Mouse (Mus musculus) kidney, adult 9 months (tissue): ENCODE results near the gene Mfsd6l.
A peak's percentile ranks its signal among the peaks of the same experiment; 100 is the strongest.

Source experiments
- DNase-seq: peaks from one replicate; pipeline ENCODE4 v3.0.0; 2022

Gene Mfsd6l

DNA sequence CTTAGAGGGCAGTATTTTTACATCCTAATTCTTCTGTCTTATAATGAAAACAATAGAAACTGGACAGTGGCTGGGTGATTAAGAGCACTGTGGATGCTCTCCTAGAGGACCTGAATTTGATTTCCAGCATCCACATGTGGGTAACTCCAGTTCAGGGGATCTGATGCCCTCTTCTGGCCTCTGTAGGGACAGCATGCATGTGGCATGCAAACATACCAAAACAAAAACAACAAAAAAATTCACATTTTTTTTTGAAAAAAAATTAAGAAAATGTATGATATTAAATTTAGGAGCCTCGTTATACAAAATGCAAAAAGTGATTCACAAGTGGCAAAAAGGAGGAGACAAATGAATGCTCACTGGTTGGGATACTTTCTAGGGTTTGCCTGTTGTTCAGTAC lies 3.6 kb downstream of the Mfsd6l start:
- DNase-seq = no peak

DNA sequence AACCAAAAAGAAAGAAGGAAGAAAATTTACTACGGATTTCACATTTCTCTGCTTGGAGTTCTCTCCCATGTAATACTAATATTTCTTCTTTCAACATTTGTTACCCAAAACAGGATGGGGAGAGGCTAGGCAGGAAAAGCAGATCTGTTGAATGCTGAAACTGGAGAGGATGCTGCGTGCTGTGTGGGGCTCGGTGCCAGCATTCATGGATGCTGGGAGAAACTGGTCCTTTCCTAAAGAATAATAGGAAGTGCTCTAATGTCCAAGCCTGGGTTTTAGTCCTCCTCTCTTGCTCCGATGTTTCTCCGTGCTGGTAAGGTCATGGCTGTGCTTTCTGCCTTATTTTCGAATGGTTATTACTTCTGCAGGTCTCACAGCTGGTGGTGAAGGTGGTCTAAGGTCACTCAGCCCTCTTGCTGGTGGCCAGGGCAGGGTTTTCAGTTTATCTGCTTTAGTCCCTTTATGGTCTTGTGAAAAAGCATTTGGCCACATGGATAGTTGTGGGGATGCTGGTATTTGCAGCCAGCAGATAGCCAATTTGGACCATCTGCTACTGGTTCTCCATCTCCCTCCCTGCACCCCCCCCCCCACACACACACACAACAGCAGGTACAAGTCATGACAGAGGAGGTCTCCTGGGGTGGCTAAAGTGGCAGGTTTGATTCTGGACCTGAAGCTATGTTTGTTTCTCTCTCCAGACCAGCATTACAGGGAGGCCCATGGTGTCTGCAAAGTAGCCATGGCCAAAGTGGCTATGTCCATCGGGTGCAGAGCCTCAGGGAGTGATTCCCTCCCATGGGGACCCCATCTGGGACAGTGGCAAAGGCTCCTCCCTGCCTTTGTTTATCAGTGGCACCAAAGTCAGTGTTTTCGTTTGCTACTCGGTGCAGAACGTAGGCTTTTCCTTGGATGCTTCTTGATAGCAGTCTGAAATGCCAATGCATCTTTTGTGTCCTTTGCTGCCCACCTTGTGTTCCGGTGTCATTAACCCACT lies 6.3 kb downstream of the Mfsd6l start:
- DNase-seq = no peak

DNA sequence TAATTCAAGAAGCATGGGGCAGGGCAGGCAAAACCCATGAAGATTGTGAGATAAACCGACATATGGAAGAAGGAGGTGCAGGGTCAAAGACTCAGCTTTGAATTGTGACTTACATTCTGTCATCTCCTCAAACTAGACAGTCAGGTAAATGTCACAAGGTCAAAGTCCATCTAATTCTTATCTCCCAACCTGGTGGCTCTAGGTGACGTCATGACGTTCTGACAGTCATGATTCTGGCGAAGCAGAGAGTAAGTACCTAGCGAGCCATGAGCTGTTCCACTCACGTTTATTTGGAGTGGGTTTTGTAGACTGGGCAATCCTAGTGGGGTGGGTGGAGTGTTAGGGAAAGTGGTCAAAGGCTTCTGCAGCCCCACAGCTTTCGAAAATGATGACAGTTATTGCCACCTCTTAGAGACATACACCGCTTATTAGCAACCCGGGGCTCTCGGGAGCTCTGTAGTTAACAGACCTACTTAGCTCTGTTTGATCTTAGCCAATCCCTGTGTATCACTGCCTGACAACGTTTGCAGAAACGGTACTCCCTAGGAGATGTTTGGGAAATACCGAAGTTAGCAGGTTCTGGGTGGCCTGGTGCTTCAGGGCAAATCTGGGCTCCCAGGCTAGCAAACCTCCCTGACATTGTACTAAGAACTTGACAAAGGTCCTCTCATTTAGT lies 8.5 kb downstream of the Mfsd6l start:
- no peak for DNase-seq

- DNase-seq = no peak
Measured at GRCm38 (mm10) chr11:68565032-68565429, 9.0 kb downstream of the Mfsd6l start.

- DNase-seq = peak; percentile 72
Measured at GRCm38 (mm10) chr11:68566447-68567059, 10.6 kb downstream of the Mfsd6l start.

DNA sequence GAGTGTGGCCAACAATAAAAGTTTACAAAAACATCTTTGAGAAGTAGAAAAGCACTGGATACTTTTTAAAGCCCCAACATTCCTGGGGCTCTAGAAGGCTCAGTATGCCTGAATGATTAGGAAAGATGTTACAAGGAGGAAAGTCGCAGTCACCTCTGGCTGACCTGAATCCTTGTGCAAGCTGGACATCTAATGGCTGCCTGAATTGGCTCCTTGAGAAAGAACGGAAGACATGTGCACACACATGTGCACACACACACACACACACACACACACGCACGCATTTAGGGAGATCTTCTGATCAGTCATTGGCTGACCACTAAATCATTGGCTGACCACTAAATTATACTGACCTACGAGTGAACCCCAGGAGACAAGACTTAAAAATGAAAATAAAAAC lies 14.9 kb downstream of the Mfsd6l start:
- no peak for DNase-seq

DNA sequence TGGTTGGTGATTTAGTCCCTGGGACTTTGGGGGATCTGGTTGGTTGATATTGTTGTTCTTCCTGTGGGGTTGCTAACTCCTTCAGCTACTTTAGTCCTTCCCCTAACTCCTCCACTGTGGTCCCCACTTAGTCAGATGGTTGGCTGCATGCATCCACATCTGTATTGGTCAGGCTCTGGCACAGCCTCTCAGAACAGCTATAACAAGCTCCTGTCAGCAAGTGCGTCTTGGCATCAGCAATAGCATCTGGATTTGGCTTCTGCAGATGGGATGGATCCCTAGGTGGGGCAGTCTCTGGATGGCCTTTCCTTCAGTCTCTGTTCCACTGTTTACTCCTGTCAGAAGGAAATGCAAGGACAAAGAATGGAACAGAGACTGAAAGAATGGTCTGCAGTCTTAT lies 21.1 kb downstream of the Mfsd6l start:
- DNase-seq = no peak

- DNase-seq = no peak
Measured at GRCm38 (mm10) chr11:68579462-68579881, 23.5 kb downstream of the Mfsd6l start.

DNA sequence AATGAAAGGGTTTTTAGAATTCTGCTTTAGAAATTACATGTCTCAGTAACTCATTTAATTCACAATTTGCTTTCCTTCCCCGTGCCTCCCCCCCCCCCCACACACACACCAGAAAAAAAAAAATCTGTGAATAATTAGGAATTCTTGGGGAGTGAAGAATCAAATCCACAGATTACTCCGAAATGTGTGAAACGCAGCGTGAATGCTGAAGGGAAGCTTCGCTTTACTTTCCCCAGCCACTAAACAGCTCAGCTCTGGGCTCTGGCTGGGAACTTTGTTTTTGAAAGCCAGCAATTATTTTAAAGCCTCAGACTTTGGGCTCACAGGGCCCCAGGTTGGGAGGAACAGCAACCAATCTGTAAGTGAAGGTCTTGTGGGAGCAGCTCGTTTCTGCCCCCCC lies 24.6 kb downstream of the Mfsd6l start:
- DNase-seq = no peak

GRCm38 (mm10) chr11:68583225-68583624 lies 27.2 kb downstream of the Mfsd6l start:
- DNase-seq = no peak

- no peak for DNase-seq
Measured at GRCm38 (mm10) chr11:68583906-68584480, 28.0 kb downstream of the Mfsd6l start.

- DNase-seq = peak; percentile 27
Measured at GRCm38 (mm10) chr11:68585890-68586289, 29.9 kb downstream of the Mfsd6l start.

GRCm38 (mm10) chr11:68586721-68587120 lies 30.7 kb downstream of the Mfsd6l start, which contains the start of gene Ccdc42:
TSS of gene Ccdc42 (plus strand) at chr11:68587021.
- no peak for DNase-seq

- DNase-seq = peak; percentile 88
Measured at GRCm38 (mm10) chr11:68589055-68589809, 33.2 kb downstream of the Mfsd6l start.

DNA sequence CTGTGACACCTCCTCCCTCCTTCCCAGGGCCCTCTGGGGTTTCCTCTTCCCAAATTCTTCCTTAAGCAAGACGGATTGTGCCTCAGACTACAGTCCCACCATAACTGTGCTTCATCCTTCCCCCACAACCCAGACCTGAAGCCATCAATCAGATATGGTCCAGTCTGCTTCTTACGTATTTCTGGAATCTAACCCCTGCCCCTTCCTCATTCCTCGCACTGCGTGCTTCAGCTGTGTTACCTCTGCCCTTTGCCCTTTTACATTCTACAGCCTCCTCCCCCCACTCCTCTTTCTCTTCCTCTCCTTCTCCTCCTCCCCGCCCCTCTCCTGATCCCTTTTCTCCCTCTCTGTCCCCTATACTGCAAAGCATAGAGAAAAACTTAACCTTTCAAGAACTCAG lies 35.7 kb downstream of the Mfsd6l start:
- DNase-seq = no peak

GRCm38 (mm10) chr11:68593247-68593646 lies 37.3 kb downstream of the Mfsd6l start:
- DNase-seq = no peak

DNA sequence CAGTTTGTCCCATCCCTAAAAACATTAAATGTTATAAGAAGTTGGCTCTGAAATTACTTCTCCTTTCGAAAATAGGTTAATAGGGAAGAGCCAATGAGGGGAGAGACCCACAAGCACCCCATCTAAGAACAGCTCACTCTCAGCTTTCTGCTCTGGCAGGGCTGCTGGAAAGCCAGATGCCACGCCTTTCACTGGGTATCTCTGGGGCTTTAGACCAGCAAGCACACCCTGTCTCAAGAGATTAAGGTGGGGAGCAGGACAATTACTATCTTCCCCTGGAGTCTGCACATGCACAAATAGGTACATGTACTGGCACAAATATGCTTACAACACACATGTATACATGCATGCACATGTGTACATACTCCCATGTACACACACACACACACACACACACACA lies 41.9 kb downstream of the Mfsd6l start:
- DNase-seq = no peak

- no peak for DNase-seq
Measured at GRCm38 (mm10) chr11:68600551-68601021, 44.6 kb downstream of the Mfsd6l start.

GRCm38 (mm10) chr11:68601486-68601991 lies 45.6 kb downstream of the Mfsd6l start:
- DNase-seq = no peak

GRCm38 (mm10) chr11:68602200-68602931 lies 46.4 kb downstream of the Mfsd6l start:
- no peak for DNase-seq

DNA sequence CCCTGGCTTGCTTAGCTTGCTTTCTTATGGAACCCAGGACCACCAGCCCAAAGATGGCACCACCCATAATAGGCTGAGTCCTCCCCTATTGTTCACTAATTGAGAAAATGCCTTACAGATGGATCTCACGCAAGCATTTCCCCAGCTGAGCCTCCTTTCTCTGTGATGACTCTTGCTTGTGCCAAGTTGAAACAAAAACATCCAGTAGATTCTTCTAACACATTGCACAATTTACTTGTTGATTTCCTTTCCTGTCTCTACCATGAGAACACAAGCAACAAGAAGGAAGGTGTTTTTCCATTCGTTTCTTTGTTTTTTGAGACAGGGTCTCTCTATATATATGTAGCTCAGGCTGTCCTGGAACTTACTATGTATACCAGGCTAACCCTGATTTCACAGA lies 51.1 kb downstream of the Mfsd6l start:
- DNase-seq = no peak
